Mouse (Mus musculus): ENCODE data around the gene Mex3b. TPM values are rescaled to one million over a fixed set of nuclear protein-coding genes. Genes with fewer than 3 reads are reported as not detected.

The Mex3b gene
- total RNA-seq (2021) = 10 to 100 TPM; 21.8 to 22.7 TPM

DNA sequence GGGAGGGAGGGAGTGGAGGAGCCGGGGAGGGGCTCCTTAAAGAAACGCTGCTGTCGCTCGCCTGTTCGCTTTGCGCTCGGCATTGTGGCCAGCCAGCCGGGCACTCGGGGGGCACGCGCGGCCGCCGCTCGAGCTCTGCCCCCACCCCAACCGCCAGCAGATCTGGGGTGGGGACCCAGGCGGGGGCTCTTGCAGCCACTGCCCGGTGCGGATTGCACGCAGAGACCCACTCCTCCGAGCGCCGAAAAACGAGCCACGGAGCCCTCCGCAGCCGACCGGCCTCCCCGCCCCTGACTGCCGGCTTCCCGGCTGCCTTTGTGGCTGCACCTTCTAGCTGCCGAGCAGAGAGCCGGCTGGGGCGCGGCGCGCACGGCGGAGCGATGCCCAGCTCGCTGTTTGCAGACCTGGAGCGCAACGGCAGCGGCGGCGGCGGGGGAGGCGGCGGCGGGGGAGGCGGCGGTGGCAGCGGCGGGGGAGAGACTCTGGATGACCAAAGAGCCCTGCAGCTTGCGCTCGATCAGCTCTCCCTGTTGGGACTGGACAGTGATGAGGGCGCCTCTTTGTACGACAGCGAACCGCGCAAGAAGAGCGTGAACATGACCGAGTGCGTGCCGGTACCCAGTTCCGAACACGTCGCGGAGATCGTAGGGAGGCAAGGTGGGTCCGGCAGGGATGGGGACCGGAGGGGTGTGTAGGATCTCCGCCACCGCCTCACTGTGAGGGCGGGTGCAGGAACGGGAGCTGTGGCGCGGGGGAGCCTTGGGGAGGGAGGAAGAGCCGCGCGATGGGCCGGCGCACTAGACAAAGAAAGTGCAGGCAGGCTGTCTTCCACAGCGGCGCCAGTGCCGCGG lies at the start of gene Mex3b:
Mex3b (plus strand) TSS at position 63 of the 851 bp plus-strand sequence.
- DNase-seq = peak; percentile 69 to 76

DNA sequence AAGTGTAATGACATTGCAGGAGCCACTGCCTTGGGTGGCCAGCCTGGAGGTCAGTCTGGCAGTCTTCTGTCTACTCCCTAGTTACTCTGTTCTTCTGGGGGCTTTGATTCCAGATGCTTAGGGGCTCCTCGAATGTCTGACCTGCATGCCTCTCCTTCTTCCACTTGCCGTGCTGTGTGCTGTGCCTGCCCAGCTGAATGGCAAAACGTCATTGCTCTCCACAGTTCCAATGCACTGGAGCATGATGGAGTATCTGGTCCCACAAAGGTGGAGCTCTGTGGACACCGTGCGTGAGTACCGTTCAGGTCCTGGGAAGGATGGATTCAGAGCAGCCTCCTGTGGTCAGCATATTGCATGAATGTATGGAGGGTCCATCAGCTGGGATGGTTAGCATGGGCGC lies 47.6 kb upstream of the Mex3b start:
- no peak for DNase-seq

DNA sequence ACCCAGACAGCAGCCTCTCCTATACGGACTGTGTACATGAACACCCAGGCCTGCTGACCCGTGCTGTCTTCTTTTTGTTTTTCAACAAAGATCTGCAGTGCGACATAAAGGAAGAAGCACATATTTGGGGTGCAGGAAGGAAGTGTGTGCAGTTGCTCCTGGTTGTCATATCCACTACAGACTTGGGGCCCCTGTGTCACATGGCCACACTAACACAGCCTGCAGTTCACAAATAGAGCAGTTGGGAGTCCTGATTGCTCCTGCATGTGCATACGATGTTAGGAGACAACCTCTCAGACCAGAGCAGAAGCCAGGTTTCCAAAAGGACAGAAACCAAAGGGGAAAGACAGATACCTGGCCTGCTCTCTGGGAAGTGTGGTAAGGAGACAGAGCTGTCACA lies 46.5 kb upstream of the Mex3b start:
- DNase-seq = no peak

DNA sequence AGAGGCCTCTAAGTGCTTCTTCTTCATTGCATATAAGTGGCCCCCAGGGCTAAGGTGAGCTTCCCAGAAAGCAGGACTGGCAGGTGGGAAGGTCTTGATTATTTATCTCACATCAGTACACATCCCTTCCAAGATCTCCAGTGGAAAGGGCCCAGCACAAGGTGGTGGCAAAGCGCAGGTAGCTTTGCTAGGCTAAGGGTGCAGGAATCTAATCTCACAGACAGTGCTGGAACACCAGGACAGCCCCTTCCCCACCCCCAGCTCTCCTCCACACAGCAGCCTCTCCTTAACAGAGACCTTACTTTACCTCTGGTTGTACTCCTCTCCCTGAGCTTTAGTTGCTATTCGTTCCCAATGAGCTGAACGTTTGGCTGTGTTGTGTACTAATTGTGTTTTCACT lies 45.6 kb upstream of the Mex3b start:
- DNase-seq = no peak

DNA sequence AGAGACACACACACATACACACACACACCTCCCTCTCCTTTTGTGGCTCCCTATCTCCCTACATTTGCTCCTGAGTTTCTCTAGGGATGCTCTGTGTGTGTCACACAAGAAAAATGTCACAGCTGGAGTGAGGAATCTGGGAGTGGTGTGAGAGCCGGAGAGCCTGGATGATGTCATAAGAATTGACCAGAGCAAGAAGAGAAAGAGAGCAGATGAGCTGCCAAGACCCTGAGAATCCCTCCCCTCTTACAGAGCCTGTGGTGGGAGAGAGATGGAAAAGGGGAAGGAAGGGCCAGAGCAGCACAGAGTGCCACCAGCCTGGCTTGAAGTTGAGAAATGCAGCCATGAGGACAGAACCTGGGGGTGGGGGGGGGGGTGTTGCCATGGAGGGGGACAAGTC lies 44.6 kb upstream of the Mex3b start:
- DNase-seq = no peak

DNA sequence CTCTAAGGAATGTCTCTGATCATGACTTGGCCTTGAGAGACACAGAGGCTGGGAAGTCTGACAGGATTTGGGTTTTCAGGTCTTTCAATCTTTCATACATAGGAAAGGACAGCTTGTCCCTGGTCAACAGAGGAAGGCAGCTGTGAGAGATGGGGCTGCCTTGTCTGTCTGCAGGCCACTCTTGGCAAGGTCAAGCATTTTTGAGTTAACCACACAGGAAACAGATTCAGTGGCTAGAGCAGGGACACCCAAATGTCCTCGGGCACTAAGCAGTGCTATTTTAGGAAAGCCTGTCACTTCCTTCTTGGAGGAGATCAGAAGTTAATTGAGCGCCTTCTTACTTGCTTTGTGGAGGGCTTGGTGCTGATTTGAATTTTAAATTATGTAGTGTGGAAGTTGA lies 38.9 kb upstream of the Mex3b start:
- no peak for DNase-seq

DNA sequence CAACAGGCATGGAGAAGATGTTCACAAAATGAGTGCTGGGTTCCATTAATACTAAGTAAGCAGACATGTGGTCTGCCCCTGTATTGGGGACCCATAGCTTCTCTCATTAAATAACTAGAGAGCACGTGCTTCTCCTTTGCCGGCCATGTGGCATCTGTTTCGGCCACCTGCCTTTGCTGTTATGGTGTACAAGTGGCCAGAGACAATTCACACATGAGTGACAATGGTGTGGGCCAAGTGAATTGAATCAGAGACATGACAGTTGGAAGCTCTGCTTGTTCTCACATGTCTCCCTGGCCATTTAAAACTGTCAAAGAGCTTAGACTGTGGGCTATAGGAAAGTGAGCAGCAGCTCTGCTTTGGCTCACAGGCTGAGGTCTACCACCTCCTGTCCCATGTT lies 37.6 kb upstream of the Mex3b start:
- DNase-seq = no peak

DNA sequence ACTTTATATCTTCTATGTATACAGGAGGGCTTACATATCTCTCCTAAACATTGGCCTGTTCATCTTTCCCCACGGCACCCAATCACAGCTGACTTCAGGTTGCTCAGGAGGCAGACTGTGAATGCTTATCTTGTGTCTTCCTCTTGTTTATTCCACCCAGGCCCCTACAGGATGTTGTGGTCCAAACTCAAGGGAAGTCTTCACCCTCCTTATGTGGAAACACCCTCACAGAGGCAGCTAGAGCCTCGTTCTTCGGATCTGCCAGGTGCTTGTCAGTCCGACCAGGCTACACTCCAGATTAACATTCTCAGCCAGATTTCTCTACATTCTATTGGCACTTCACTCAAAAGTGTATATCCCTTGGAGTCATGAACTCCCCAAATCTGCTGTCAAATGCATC lies 32.7 kb upstream of the Mex3b start:
- DNase-seq = no peak

DNA sequence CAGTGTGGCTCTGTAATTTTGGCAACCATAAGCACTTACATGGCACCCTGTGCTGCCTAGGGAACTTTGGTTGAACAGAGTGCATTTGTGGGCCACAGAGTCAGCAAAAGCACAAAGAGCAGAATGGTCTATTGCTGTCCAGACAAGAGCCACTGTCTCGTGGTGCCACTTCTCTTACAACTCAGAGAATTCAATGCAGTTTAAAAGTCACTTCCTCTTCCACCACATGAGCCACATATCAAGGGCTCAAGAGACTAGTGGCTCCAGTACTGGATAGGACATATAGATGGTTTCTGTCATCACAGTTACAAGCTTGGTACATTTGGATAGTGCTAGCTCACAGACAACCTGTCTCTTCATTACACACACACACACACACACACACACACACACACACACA lies 28.7 kb upstream of the Mex3b start:
- DNase-seq = no peak

DNA sequence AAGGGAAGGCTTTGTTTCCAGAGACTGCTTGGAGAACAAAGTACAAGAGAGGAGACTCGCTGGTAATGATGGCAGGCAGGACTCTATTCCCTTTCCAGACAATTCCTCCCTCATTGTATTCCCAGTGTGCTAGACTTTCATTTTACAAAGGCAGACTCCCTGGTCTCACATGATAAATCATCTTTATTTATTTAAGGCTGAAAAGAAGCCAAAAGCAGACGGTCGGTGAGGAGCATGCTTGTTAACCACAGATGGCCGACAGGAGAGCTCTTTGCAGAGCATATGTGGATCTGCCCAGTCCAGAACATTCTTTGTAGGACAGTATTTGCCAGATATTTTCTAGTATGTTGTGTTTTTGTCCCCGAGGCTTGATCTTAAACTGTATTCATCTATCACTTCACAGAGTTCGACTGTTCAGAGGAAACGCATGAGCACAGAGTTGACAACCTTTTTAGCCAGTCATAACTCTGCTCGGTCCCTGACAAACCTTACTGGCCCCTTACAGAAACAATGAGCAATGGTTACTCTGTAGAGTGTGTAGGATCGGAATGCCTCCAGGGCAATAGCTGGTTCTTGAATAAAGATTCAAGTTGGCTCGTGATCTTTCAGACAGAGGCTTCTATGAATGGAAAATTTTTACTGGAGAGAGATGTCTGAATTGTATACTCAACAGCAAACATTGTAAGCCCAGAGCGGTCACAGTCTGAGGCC lies 28.0 kb upstream of the Mex3b start:
- peak; percentile 6 to 7 for DNase-seq

DNA sequence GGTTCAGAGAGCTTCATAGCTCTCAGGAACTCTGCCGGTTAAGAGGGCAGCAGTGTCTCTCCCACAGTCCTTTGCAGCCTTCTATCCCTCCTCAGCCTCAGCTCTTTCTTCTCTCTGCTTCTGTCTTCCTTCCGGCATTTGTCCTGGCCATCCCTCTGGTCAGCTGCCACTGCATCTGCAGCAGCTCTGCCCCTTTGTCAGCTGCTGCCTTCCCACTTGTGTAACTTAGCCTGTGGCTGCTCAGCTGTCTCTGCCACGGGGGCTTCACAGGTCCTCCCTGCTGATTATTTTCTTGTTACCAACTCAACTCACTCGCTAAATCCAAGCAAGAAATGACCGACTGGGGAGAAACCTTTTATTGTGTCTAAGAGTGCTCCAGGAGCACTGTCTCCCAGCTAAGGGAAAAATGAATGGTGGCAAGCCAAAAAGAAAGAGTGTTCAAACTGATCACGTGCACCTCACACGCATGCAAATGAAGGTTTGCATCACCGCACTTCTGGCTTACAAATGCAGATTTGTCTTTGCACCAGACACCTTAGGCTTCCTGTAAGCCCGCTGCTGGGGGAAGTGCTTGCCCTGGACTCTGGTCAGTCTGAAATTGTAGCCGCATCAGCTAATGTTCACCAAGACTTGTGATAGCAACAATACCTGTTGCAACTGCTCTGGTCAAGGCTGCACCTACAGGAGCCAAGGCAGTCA lies 24.8 kb upstream of the Mex3b start:
- DNase-seq = no peak

DNA sequence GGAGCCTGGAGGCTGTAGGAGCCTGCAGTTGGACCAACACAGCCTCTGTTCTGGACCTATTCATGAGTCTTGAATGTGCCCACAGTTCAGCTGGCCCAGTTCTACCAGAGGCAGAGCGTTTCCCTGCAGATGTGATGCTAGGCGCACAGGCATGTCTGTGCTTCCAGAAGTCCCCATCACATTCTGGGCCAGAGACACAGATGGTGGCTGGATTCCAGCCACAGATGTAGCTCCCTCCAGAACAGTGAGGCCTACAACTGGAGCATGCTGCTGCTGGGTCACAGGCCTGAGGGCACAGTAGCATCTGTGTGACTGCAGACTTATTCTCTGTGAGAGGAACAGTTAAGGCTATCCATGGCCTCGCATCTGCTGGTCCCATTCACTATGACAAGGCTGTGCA lies 16.4 kb upstream of the Mex3b start:
- DNase-seq = no peak

DNA sequence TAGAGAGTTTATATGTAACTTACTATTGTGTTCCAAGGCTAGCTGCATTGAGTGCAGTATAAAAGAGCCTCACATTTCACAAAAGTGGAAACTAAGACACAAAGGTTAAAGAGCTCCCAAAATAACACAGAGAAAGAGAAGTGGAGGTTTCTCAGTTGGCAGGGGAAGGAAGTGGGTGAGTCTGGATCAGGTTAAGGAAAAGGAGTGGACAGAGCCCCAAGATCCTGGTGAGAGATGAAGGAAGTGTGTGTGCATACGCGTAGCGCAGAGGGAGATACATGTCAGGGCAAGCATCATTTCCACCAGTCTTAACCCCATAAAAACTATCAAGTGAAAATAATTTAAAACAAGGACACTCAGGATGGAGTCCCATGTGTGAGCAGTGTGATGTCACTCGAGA lies 15.5 kb upstream of the Mex3b start:
- DNase-seq = no peak

DNA sequence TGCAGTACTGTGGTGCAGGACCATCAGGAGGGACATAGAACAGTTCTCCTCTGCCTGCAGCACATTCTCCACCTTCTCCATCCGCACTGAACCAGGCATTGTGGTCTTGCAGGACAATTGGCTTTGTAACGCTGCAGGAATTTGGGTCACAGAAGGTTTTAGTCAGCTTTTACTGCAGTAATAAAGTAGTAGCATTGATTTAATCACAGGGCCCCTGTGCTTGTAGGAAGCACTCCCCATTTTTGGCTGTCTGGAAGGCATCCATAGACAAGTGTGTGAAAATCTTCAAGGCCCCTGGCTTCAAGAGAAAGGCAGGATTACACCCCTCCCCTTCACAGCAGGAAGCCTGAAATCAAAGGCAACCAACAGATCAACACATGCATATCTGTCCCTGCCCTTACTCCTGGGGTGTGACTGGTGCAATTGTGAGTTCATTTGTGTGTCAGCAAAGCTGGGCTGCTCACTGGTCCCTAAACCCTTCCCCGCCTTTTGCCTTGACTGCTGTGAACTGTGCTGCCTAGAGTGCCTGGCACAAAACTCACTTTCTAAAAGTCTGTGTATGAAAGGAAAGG lies 12.9 kb upstream of the Mex3b start:
- DNase-seq = no peak

DNA sequence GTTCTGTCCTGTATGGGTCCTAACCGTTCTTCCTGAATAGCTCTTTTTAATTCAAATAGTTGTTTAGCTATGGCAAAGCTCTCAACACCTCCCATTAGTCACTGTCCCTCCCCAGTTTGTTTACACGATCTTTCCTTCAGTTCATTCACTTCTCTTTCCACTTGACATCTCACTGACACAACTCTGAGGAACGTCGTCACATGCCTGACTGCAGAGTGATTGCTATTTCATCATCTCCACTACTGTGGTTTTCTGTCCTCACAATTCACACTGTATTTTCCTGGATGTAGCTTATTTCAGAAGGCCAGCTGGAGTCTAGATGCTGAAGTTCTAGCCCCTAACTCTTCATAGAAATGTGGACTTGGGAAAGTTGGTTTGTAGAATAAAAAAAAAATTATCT lies 8.5 kb upstream of the Mex3b start:
- DNase-seq = no peak

DNA sequence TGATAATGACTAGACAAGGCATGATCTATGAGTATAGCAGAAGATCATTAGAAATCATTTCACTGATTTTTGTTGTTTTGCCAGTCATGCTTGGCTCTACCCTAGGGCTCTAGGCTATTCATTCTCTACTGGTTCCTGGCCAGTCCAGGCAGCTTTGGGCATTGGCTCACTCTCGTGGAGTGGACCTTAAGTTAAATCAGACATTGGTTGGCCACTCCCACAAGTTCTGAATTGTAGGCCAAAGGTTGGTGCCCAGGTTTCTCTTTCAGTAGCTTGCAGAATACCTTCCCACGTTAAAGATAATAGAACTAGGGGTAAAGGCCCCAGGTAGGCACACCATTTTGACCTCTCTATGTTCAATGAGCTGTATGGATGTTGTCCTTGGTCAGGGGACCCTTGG lies 6.5 kb upstream of the Mex3b start:
- DNase-seq = no peak

DNA sequence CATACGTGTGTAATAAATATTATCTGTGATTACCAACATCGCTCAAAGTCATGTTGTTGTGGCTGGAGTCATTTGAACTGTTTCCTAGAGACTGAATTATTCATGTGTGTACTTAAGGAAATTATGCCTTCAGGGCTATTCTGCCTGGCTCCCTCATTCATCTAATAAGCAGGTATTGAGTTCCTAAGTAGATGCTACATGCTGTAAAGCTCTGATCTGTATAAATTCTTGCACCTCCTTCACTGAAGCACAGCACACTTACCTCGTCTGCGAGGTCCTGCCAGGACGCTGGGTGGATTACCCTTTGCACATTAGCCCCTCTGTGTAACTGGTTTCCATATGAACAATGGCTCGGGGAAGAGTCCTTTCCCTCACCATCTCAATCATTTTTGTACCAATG lies 3.8 kb upstream of the Mex3b start:
- no peak for DNase-seq

DNA sequence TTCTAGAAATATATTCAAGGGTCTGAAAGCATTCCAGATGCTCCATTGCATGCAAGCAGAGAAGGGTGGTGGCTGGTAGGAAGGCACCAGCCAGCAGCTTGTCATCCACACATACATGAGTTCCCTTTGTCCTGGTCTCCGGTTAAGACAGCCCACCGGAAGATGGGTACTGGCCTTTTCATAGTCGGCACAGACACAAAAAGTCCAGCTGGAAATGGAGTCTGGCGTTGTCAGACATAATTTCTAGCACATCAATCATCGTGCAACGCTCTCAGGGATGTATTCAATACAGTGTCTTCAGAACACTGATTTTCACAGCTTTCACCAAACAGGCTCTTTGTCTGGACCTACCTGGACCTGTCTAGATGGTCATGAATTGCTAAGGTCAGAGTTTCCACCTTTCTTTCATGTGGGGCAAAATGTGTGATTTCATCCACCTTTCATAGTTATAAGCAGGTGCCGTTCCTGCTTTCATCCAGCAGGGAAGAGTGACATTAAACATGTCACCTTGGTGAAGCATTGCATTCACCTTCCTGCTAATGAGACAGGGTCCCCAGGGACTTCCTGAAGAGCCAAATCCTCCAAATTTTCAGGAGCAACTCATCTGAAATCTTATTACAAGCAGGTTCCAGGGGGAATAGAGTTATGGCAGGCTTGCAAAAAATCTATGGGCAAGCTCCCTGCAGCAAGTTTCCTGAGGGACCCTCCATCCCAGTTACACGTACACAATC lies 2.7 kb upstream of the Mex3b start:
- DNase-seq = no peak

DNA sequence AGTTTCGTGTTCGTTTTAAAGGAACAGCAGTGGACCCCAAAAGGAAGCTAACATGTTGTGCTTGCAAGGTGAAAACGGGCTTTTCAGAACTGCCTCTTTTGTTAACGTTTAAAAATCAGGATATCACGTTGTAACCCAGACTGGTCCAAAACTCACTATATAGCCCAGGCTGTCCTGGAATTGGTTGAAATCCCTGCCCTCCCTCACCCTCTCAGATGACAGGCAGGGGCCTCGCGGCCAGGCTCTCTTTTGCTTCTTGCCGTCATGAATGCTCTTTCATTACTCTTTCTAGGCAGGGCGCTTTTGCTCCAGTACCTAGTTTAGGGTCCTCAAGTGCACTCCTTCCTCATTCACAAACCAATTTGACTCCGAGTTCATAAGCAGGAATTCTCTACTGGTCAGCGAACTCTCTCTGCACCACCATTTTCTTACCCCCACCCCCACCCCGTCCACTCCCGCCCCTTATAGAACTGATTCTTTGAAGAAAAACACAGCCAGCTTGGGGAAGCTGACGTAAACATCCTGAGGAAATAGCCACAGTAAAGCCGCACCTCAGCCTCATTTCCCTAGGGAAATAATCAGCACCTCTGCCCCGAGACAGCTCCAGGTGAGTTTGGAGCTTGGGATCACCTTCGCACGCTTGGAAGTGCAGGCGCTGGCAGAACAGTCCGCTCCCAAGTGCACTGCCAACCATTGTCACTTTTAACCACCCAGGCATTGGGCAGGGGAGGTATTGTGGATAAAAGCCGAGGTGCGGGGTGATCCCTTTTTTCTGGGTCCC lies 2.0 kb upstream of the Mex3b start:
- DNase-seq = no peak

DNA sequence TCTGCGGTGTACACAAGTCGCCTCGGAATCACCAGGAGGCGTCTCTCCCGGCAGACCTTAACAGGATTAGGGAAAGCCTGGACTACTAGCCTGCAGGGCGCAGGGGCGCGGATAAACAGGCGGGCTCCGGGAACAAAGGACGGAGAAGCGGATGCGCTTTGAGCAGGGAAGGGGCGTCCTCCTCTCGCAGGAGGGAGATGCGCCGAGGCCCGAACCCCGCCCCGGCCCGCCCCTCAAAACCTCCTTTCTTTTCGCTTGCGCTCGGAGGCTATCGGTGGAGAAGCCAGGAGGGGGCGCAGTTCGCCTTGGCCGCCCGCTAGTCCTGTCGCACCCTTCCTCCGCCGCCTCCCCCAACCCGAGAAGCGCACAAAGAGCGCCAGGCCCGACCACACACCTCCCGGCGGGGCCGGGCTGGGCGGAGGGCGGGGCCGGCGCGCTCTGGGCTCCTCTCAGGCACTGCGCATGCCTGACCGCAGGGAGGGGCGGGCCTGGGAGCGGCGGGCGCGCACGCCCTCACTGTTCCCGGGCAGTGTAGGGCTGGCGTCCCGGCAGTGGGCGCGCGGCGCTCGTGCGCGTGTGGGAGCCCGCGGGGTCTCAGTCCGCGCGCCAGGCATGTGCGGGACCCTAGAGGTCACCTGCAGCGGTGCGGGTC lies 1.2 kb upstream of the Mex3b start:
- DNase-seq = peak; percentile 99
